ENCODE assay signal across 10 mouse cellular contexts in genomic region chr2:4509739-4510138, GRCm38 (mm10).
DNase-seq lines count a peak whose midpoint lies in the region; ATAC-seq and TF ChIP-seq lines count a peak whose summit lies in the region.
"Had no signal": no experiment of that assay in that cellular context is flagged by ENCODE, and none has a peak within 500 bp of the region (broad histone marks: within the 10 kb centered on the region; RNA-seq: fewer than 3 reads in every experiment).

No protein-coding gene starts in this region.

- H3K79me2 ChIP-seq in MEL (ENCODE audit: control insufficient read depth, insufficient read depth, low read length, poor library complexity) = no peaks in the 10 kb centered on the region

- no peak overlapping the region for H3K4me3 ChIP-seq in heart, embryonic 15.5 days
- peak overlapping the region; percentile 44 to 54 for H3K4me3 ChIP-seq in MEL (ENCODE audit: control insufficient read depth in 1 of 2, insufficient read depth in 1 of 2, low read depth in 2 of 2, low read length in 2 of 2)
- H3K4me3 ChIP-seq in intestine, embryonic 14.5 days (ENCODE audit: low read depth, low read length) = no peak overlapping the region
- no peak overlapping the region for H3K4me3 ChIP-seq in limb, embryonic 14.5 days (replicated peaks; ENCODE audit: low read length)

- intact Hi-C loops in heart, postnatal 36 days (cut with DNase I) = no loop called here

- TF ChIP-seq RAD21 in MEL (IDR thresholded peaks at IDR 0.05; ENCODE audit: low read depth, low read length) = no peak

- no peak for DNase-seq in heart, postnatal 36 days
- DNase-seq in MEL (ENCODE audit: low read depth, low spot score) = peak; percentile 67
- no peak for DNase-seq in intestine, embryonic 14.5 days (ENCODE audit: low spot score)
- no peak for DNase-seq in limb, embryonic 14.5 days (ENCODE audit: low spot score)
- DNase-seq in spleen, postnatal 10 days (ENCODE audit: low spot score in 2 of 2) = no peak
- DNase-seq in layer of hippocampus, postnatal 10 days (ENCODE audit: low spot score in 2 of 2) = no peak
- DNase-seq: cerebellum, adult 8-10 months had no signal

- peaks cover 27% of the 10 kb centered on the region for H3K4me1 ChIP-seq in heart, embryonic 15.5 days (replicated peaks)
- H3K4me1 ChIP-seq in MEL (ENCODE audit: control insufficient read depth in 1 of 2, insufficient read depth in 2 of 2, low read length in 2 of 2) = peaks cover 9 to 13% of the 10 kb centered on the region in 2 experiments
- H3K4me1 ChIP-seq in intestine, embryonic 14.5 days (replicated peaks; ENCODE audit: control insufficient read depth, insufficient read depth, low read length) = peaks cover 28% of the 10 kb centered on the region
- H3K4me1 ChIP-seq in limb, embryonic 14.5 days (ENCODE audit: control insufficient read depth, insufficient read depth, low read length) = peaks cover 6% of the 10 kb centered on the region; the same call in 1 of the 2 replicates

- TF ChIP-seq POLR2A in MEL (IDR thresholded peaks at IDR 0.05; ENCODE audit: control insufficient read depth in 1 of 2, insufficient read depth in 1 of 2, low read depth in 1 of 2, low read length in 2 of 2, poor library complexity in 1 of 2) = peak in 1 of 2 experiments; percentile 34; a peak in 1 of 4 replicates
- no peak for TF ChIP-seq POLR2A in limb, embryonic 14.5 days (IDR thresholded peaks at IDR 0.05; ENCODE audit: borderline replicate concordance, extremely low read depth, insufficient read depth, insufficient read length)

- H3K27ac ChIP-seq in heart, embryonic 15.5 days = peak overlapping the region; percentile 32
- peak overlapping the region; percentile 81 for H3K27ac ChIP-seq in MEL (ENCODE audit: control insufficient read depth, low read depth, low read length)
- H3K27ac ChIP-seq in intestine, embryonic 14.5 days (ENCODE audit: low read depth) = peak overlapping the region; percentile 75
- peak overlapping the region; percentile 52; the same call in 1 of the 2 replicates for H3K27ac ChIP-seq in limb, embryonic 14.5 days (replicated peaks; ENCODE audit: low read depth, low read length)

- no peak for ATAC-seq in heart, embryonic 15.5 days (replicated peaks; ENCODE audit: insufficient number of reproducible peaks, insufficient read depth, low FRiP score, low read depth)
- peak; percentile 59; the same call in 1 of the 2 replicates for ATAC-seq in intestine, embryonic 14.5 days (replicated peaks; ENCODE audit: low FRiP score, low TSS enrichment, low read depth)
- ATAC-seq in limb, embryonic 14.5 days (ENCODE audit: low FRiP score, low read depth) = peak; percentile 64
- ATAC-seq in inflammation-experienced regulatory T-cells, adult 6 months = no peak
- ATAC-seq: CD4-positive, CD25-positive, alpha-beta regulatory T cell, adult 4 months had no signal

- TF ChIP-seq CTCF in MEL (IDR thresholded peaks at IDR 0.05 in 2 of 3, conservative IDR thresholded peaks at IDR 0.05 in 1 of 3; ENCODE audit: control insufficient read depth in 1 of 3, insufficient read depth in 1 of 3, low read depth in 2 of 3, low read length in 3 of 3, poor library complexity in 1 of 3, severe bottlenecking in 1 of 3) = no peak

- H3K9ac ChIP-seq in heart, embryonic 15.5 days = no peak overlapping the region
- peak overlapping the region; percentile 60 for H3K9ac ChIP-seq in MEL (ENCODE audit: control insufficient read depth, low read depth, low read length, poor library complexity, severe bottlenecking)
- H3K9ac ChIP-seq in intestine, embryonic 14.5 days (ENCODE audit: low read length) = no peak overlapping the region
- H3K9ac ChIP-seq in limb, embryonic 14.5 days (ENCODE audit: low read depth, low read length, severe bottlenecking) = no peak overlapping the region

- WGBS in heart, embryonic 15.5 days = 58% methylated on average over 5 of the region's 5 CpGs
- WGBS in intestine, embryonic 14.5 days = 26% methylated on average over 5 of the region's 5 CpGs
- 64% methylated on average over 5 of the region's 5 CpGs for WGBS in limb, embryonic 14.5 days

- H3K4me2 ChIP-seq in heart, embryonic 15.5 days = no peak overlapping the region
- H3K4me2 ChIP-seq in intestine, embryonic 14.5 days (ENCODE audit: low read length) = no peak overlapping the region
- no peak overlapping the region for H3K4me2 ChIP-seq in limb, embryonic 14.5 days (replicated peaks; ENCODE audit: low read depth, low read length, severe bottlenecking)

- H3K27me3 ChIP-seq in heart, embryonic 15.5 days = no peaks in the 10 kb centered on the region
- peaks cover 0 to 2% of the 10 kb centered on the region in 2 experiments; a peak in 1 of 4 replicates for H3K27me3 ChIP-seq in MEL (ENCODE audit: control insufficient read depth in 1 of 2, insufficient read depth in 2 of 2, low read length in 2 of 2)
- no peaks in the 10 kb centered on the region for H3K27me3 ChIP-seq in intestine, embryonic 14.5 days (replicated peaks; ENCODE audit: control insufficient read depth, insufficient read depth, low read length)
- H3K27me3 ChIP-seq in limb, embryonic 14.5 days (ENCODE audit: control insufficient read depth, insufficient read depth, low read length) = no peaks in the 10 kb centered on the region

- no peak for TF ChIP-seq EP300 in MEL (IDR thresholded peaks at IDR 0.05; ENCODE audit: low read depth in 1 of 2, low read length in 2 of 2)

- H3K36me3 ChIP-seq in heart, embryonic 15.5 days = no peaks in the 10 kb centered on the region
- H3K36me3 ChIP-seq in MEL (ENCODE audit: control insufficient read depth in 1 of 2, insufficient read depth in 2 of 2, low read length in 2 of 2) = peaks cover 0 to 11% of the 10 kb centered on the region in 2 experiments; a peak in 2 of 4 replicates
- H3K36me3 ChIP-seq in intestine, embryonic 14.5 days (ENCODE audit: control insufficient read depth, insufficient read depth, low read length) = 0 out of 2 replicates have a peak, but pooled peaks cover 10% of the 10 kb centered on the region
- H3K36me3 ChIP-seq in limb, embryonic 14.5 days (ENCODE audit: control insufficient read depth, insufficient read depth, low read length) = peaks cover 24% of the 10 kb centered on the region; the same call in 1 of the 2 replicates

- no peaks in the 10 kb centered on the region for H3K9me3 ChIP-seq in heart, embryonic 15.5 days (replicated peaks)
- H3K9me3 ChIP-seq in MEL (replicated peaks; ENCODE audit: insufficient read depth, low read length) = no peaks in the 10 kb centered on the region
- no peaks in the 10 kb centered on the region for H3K9me3 ChIP-seq in intestine, embryonic 14.5 days (ENCODE audit: control insufficient read depth, low read length)
- H3K9me3 ChIP-seq in limb, embryonic 14.5 days (ENCODE audit: control insufficient read depth, low read length) = no peaks in the 10 kb centered on the region

TF ChIP-seq in MEL, 35 proteins besides CTCF, POLR2A, EP300 and RAD21:
- TF ChIP-seq JUND (IDR thresholded peaks at IDR 0.05; ENCODE audit: low read depth, low read length) (no peak), BHLHE40 (IDR thresholded peaks at IDR 0.05; ENCODE audit: borderline replicate concordance, low read depth, low read length) (no peak), ZNF384 (IDR thresholded peaks at IDR 0.05; ENCODE audit: low read depth, low read length) (no peak), GABPA (IDR thresholded peaks at IDR 0.05; ENCODE audit: low read depth, low read length) (no peak), POLR2AphosphoS2 (IDR thresholded peaks at IDR 0.05; ENCODE audit: low read length) (no peak), SMC3 (IDR thresholded peaks at IDR 0.05; ENCODE audit: low read depth, low read length) (no peak), MYC (IDR thresholded peaks at IDR 0.05; ENCODE audit: low read depth, low read length) (no peak), CHD1 (IDR thresholded peaks at IDR 0.05; ENCODE audit: low read depth, low read length) (no peak), TCF12 (IDR thresholded peaks at IDR 0.05; ENCODE audit: low read depth, low read length) (no peak), E2F4 (IDR thresholded peaks at IDR 0.05; ENCODE audit: borderline replicate concordance, low read depth, low read length) (no peak), SIN3A (IDR thresholded peaks at IDR 0.05; ENCODE audit: low read length) (no peak), TAL1 (IDR thresholded peaks at IDR 0.05; ENCODE audit: low read length) (no peak), TBP (IDR thresholded peaks at IDR 0.05; ENCODE audit: low read depth, low read length) (no peak), MAFK (IDR thresholded peaks at IDR 0.05; ENCODE audit: borderline replicate concordance, low read depth, low read length) (no peak), CHD2 (IDR thresholded peaks at IDR 0.05; ENCODE audit: low read length) (no peak), ELF1 (IDR thresholded peaks at IDR 0.05; ENCODE audit: low read depth, low read length) (no peak), HCFC1 (IDR thresholded peaks at IDR 0.05; ENCODE audit: low read depth, low read length) (no peak)

Comparison
In these comparisons a context has a peak if more than half of its experiments do, and no peak if none do; other contexts are left out.
1. ATAC-seq: peak in intestine, embryonic 14.5 days (single experiment) and limb, embryonic 14.5 days (single experiment); none in heart, embryonic 15.5 days (single experiment) and inflammation-experienced regulatory T-cells, adult 6 months (single experiment).
2. H3K4me3 ChIP-seq: peak in MEL (2 of 2); none in heart, embryonic 15.5 days (single experiment), intestine, embryonic 14.5 days (single experiment) and limb, embryonic 14.5 days (single experiment).
3. Peak in every context shown above with its lines, with median percentiles within 50 percentile points of each other: H3K27ac ChIP-seq.